Mouse (Mus musculus) A20 (cell line): Measurements from ENCODE around the gene Gnb3.
"Not testable (repeated sequence)": the region's sequence is repeated elsewhere in the genome, so short reads cannot be mapped to it uniquely, and the experiment has no call there.

Experiments
- DNase-seq: peaks from one replicate; pipeline ENCODE4 v3.0.0-alpha.2; 2011; ENCODE audit warnings: low read depth, low spot score

Gnb3 gene

GRCm38 (mm10) chr6:124857840-124858530, 17.9 kb upstream of the Gnb3 start:
- DNase-seq: no peak

- peak; percentile 74 for DNase-seq
Measured at GRCm38 (mm10) chr6:124856916-124857839, 17.1 kb upstream of the Gnb3 start, which contains the start of gene P3h3. Gene P3h3, minus strand, starts transcription at chr6:124857752.

GRCm38 (mm10) chr6:124856321-124856720, 16.2 kb upstream of the Gnb3 start:
- DNase-seq: no peak

GRCm38 (mm10) chr6:124854647-124855046, 14.6 kb upstream of the Gnb3 start:
- no peak for DNase-seq

- no peak for DNase-seq
Measured at GRCm38 (mm10) chr6:124850535-124850934, 10.5 kb upstream of the Gnb3 start.

- peak; percentile 88 for DNase-seq
Measured at GRCm38 (mm10) chr6:124847305-124847704, 7.2 kb upstream of the Gnb3 start.

- no peak for DNase-seq
Measured at GRCm38 (mm10) chr6:124839805-124840204, 270 bp downstream of the Gnb3 start.

GRCm38 (mm10) chr6:124836411-124836810, 3.7 kb downstream of the Gnb3 start:
- DNase-seq: no peak

- no peak for DNase-seq
Measured at GRCm38 (mm10) chr6:124835531-124835930, 4.5 kb downstream of the Gnb3 start.

GRCm38 (mm10) chr6:124834512-124835081, 5.5 kb downstream of the Gnb3 start:
- DNase-seq: no peak

- no peak for DNase-seq
Measured at GRCm38 (mm10) chr6:124831649-124832048, 8.4 kb downstream of the Gnb3 start.

- DNase-seq: not testable (repeated sequence)
Measured at GRCm38 (mm10) chr6:124831199-124831598, 8.9 kb downstream of the Gnb3 start.

GRCm38 (mm10) chr6:124829799-124830700, 10.0 kb downstream of the Gnb3 start:
- DNase-seq: peak; percentile 97

GRCm38 (mm10) chr6:124828868-124829798, 10.9 kb downstream of the Gnb3 start, which contains the start of the genes Usp5 and Cdca3:
Gene Usp5, minus strand, starts transcription at chr6:124829484.
Gene Cdca3, plus strand, starts transcription at chr6:124829547.
- DNase-seq: peak; percentile 100

GRCm38 (mm10) chr6:124828101-124828592, 11.9 kb downstream of the Gnb3 start:
- DNase-seq: peak; percentile 78

GRCm38 (mm10) chr6:124822049-124822448, 18.0 kb downstream of the Gnb3 start:
- DNase-seq: no peak

GRCm38 (mm10) chr6:124820891-124821290, 19.2 kb downstream of the Gnb3 start:
- no peak for DNase-seq

GRCm38 (mm10) chr6:124817971-124818370, 22.1 kb downstream of the Gnb3 start:
- DNase-seq: no peak

GRCm38 (mm10) chr6:124817563-124817962, 22.5 kb downstream of the Gnb3 start:
- no peak for DNase-seq

- DNase-seq: no peak
Measured at GRCm38 (mm10) chr6:124817125-124817524, 22.9 kb downstream of the Gnb3 start.
